1 mouse cellular context compared by ENCODE assay signal in the genomic region with DNA sequence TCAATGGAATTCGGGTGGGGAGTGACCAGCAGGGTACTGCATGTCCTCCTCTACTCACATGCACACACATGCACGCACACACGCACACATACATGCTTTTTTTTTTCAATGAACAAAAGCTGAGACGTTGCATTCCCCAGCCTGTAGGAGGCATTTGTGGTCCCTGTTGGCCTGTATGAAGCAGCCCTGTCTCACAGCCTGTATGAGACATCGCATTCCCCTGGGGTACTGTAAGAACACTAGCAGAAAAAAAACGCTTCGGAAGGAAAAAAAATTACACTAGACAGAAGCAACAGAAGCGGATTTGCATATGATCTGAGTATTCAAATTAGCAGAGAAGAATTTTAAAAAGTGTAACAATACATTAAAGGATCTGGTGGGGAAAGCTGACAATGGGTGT.
TF ChIP-seq lines count a peak whose summit lies in the region.

No protein-coding gene starts in this region.

TF ChIP-seq in ES-E14, 5 proteins besides CTCF, POLR2A, EP300 and RAD21:
- TF ChIP-seq ZC3H11A (IDR thresholded peaks at IDR 0.05; ENCODE audit: borderline replicate concordance, low read depth, low read length) = no peak
- TF ChIP-seq ZNF384 (IDR thresholded peaks at IDR 0.05; ENCODE audit: low read depth, low read length) = 0 out of 2 replicates have a peak, but pooled peaks have one; percentile 10
- no peak for TF ChIP-seq MAFK (IDR thresholded peaks at IDR 0.05; ENCODE audit: insufficient read depth, low read depth, low read length)
- no peak for TF ChIP-seq HCFC1 (IDR thresholded peaks at IDR 0.05; ENCODE audit: borderline replicate concordance, insufficient read depth, low read length)
- no peak for TF ChIP-seq CHD2 (IDR thresholded peaks at IDR 0.05; ENCODE audit: low read depth, low read length)
TF ChIP-seq in ES-E14: peak in this region for 1.
